Mouse (Mus musculus) hindbrain, embryonic 11.5 days (tissue): ENCODE results near the gene Pnmal1. TPM values are rescaled to one million over a fixed set of nuclear protein-coding genes. Genes with fewer than 3 reads are reported as not detected.
A peak's percentile ranks its signal among the peaks of the same experiment; 100 is the strongest.

Source experiments
- ATAC-seq: fragments of 200-750 bp; cut with Nextera tagmentation; 2 replicates; pipeline ENCODE4 v1.8.0; 2017; ENCODE audit warnings: mild to moderate bottlenecking, moderate TSS enrichment, moderate library complexity; ENCODE audit not compliant: low FRiP score
- DNase-seq: peaks from one replicate; pipeline ENCODE4 v3.0.0-alpha.2; 2015; ENCODE audit warnings: low spot score
- H3K27ac ChIP-seq: fragments of 300-500 bp; sonication (generic); 2 replicates; pipeline ENCODE4 v1.5.1; 2014; ENCODE audit warnings: mild to moderate bottlenecking, low read depth, low read length
- H3K27me3 ChIP-seq: fragments of 300-500 bp; sonication (generic); 2 replicates; pipeline ENCODE4 v1.6.1; 2014; ENCODE audit warnings: mild to moderate bottlenecking, low read length, moderate library complexity, mixed read lengths; ENCODE audit not compliant: control insufficient read depth, insufficient read depth
- H3K36me3 ChIP-seq: fragments of 300-500 bp; sonication (generic); 2 replicates; pipeline ENCODE4 v1.6.1; 2014; ENCODE audit warnings: mild to moderate bottlenecking, low read length, moderate library complexity, mixed read lengths; ENCODE audit not compliant: control insufficient read depth, insufficient read depth
- H3K4me1 ChIP-seq: fragments of 300-500 bp; sonication (generic); replicated peaks from 2 replicates; pipeline ENCODE4 v1.6.1; 2014; ENCODE audit warnings: low read length, mixed read lengths; ENCODE audit not compliant: control insufficient read depth, insufficient read depth
- H3K4me2 ChIP-seq: fragments of 300-500 bp; sonication (generic); replicated peaks from 2 replicates; pipeline ENCODE4 v1.6.1; 2014; ENCODE audit warnings: mild to moderate bottlenecking, low read depth, low read length
- H3K4me3 ChIP-seq: fragments of 300-500 bp; sonication (generic); 2 replicates; pipeline ENCODE4 v1.5.1; 2014; ENCODE audit warnings: low read depth, low read length
- H3K9ac ChIP-seq: fragments of 300-500 bp; sonication (generic); 2 replicates; pipeline ENCODE4 v1.6.1; 2014; ENCODE audit warnings: low read depth, low read length
- H3K9me3 ChIP-seq: fragments of 300-500 bp; sonication (generic); 2 replicates; pipeline ENCODE4 v1.6.1; 2016; ENCODE audit warnings: low read length; ENCODE audit not compliant: control insufficient read depth
- WGBS: fragments of 180-500 bp; shearing (Covaris S2); extraction: QIAGEN DNeasy Blood & Tissue Kit; methylation state at CpG from one replicate; pipeline ENCODE4 v1.1.7; 2014; 5-methylcytosine and 5-hydroxymethylcytosine counted together
- polyA plus RNA-seq: library from polyadenylated mRNA; unstranded; fragments of >200 nt; fragmentation: Nextera tagmentation; extraction: Ambion mirVana; gene quantifications from 2 replicates; pipeline ENCODE4 v1.2.1, GENCODE M21; 2014

Gene Pnmal1
- polyA plus RNA-seq, 1 experiment from 2014 or later = 17.6 TPM

- Histone ChIP-seq H3K4me1 (no peaks in the 10 kb centered on the region), H3K27ac (peak overlapping the region; percentile 65), H3K4me3 (no peak overlapping the region), H3K27me3 (no peaks in the 10 kb centered on the region), H3K9me3 (no peaks in the 10 kb centered on the region), H3K4me2 (no peak overlapping the region), H3K36me3 (no peaks in the 10 kb centered on the region), H3K9ac (no peak overlapping the region)
- WGBS = 56% methylated on average over 15 of the region's 15 CpGs
- peak; percentile 60 for DNase-seq
- no peak for ATAC-seq
Observed at GRCm38 (mm10) chr7:16956410-16957265, 2.8 kb upstream of the Pnmal1 start.

- Histone ChIP-seq H3K4me1 (no peaks in the 10 kb centered on the region), H3K36me3 (no peaks in the 10 kb centered on the region), H3K9ac (no peak overlapping the region), H3K4me2 (no peak overlapping the region), H3K27me3 (no peaks in the 10 kb centered on the region), H3K27ac (no peak overlapping the region), H3K4me3 (no peak overlapping the region), H3K9me3 (no peaks in the 10 kb centered on the region)
- DNase-seq (no peak), ATAC-seq (no peak)
- WGBS = 85% methylated on average over 5 of the region's 5 CpGs
Observed at GRCm38 (mm10) chr7:16961678-16962077, 2.2 kb downstream of the Pnmal1 start.

- H3K4me1 ChIP-seq = no peaks in the 10 kb centered on the region
- H3K9me3 ChIP-seq = no peaks in the 10 kb centered on the region
- WGBS = 87% methylated on average over 6 of the region's 6 CpGs
- DNase-seq (no peak), ATAC-seq (no peak)
- no peaks in the 10 kb centered on the region for H3K36me3 ChIP-seq
- no peak overlapping the region for H3K9ac ChIP-seq
- H3K4me3 ChIP-seq = no peak overlapping the region
- H3K27ac ChIP-seq = no peak overlapping the region
- no peaks in the 10 kb centered on the region for H3K27me3 ChIP-seq
- no peak overlapping the region for H3K4me2 ChIP-seq
Observed at GRCm38 (mm10) chr7:16968414-16968813, 8.9 kb downstream of the Pnmal1 start.

GRCm38 (mm10) chr7:16971160-16971559, 11.7 kb downstream of the Pnmal1 start:
- H3K36me3 ChIP-seq = no peaks in the 10 kb centered on the region
- ATAC-seq (no peak), DNase-seq (no peak)
- no peaks in the 10 kb centered on the region for H3K4me1 ChIP-seq
- no peak overlapping the region for H3K4me3 ChIP-seq
- no peak overlapping the region for H3K9ac ChIP-seq
- H3K27me3 ChIP-seq = no peaks in the 10 kb centered on the region
- WGBS = 86% methylated on average over 3 of the region's 3 CpGs
- no peaks in the 10 kb centered on the region for H3K9me3 ChIP-seq
- no peak overlapping the region for H3K4me2 ChIP-seq
- no peak overlapping the region for H3K27ac ChIP-seq

- ATAC-seq (no peak), DNase-seq (peak; percentile 19)
- no peaks in the 10 kb centered on the region for H3K9me3 ChIP-seq
- no peak overlapping the region for H3K27ac ChIP-seq
- no peak overlapping the region for H3K4me2 ChIP-seq
- no peak overlapping the region for H3K9ac ChIP-seq
- no peaks in the 10 kb centered on the region for H3K36me3 ChIP-seq
- 52% methylated on average over 6 of the region's 6 CpGs for WGBS
- no peak overlapping the region for H3K4me3 ChIP-seq
- no peaks in the 10 kb centered on the region for H3K4me1 ChIP-seq
- H3K27me3 ChIP-seq = no peaks in the 10 kb centered on the region
Observed at GRCm38 (mm10) chr7:16974018-16974417, 14.5 kb downstream of the Pnmal1 start.

- Histone ChIP-seq H3K4me1 (0 out of 2 replicates have a peak, but pooled peaks cover 3% of the 10 kb centered on the region), H3K4me2 (no peak overlapping the region), H3K36me3 (no peaks in the 10 kb centered on the region), H3K27me3 (no peaks in the 10 kb centered on the region), H3K4me3 (no peak overlapping the region), H3K9me3 (no peaks in the 10 kb centered on the region), H3K27ac (no peak overlapping the region), H3K9ac (no peak overlapping the region)
- ATAC-seq (no peak), DNase-seq (no peak)
- 59% methylated on average over 8 of the region's 8 CpGs for WGBS
Observed at GRCm38 (mm10) chr7:16976298-16976697, 16.8 kb downstream of the Pnmal1 start.

- Histone ChIP-seq H3K4me2 (no peak overlapping the region), H3K27ac (no peak overlapping the region), H3K9me3 (no peaks in the 10 kb centered on the region), H3K9ac (no peak overlapping the region), H3K4me1 (0 out of 2 replicates have a peak, but pooled peaks cover 3% of the 10 kb centered on the region), H3K4me3 (no peak overlapping the region), H3K27me3 (no peaks in the 10 kb centered on the region), H3K36me3 (no peaks in the 10 kb centered on the region)
- no peak for DNase-seq
- no peak for ATAC-seq
- 72% methylated on average over 6 of the region's 6 CpGs for WGBS
Observed at GRCm38 (mm10) chr7:16978173-16978572, 18.7 kb downstream of the Pnmal1 start.

GRCm38 (mm10) chr7:16978593-16978992, 19.1 kb downstream of the Pnmal1 start:
- no peak for ATAC-seq
- Histone ChIP-seq H3K27ac (no peak overlapping the region), H3K4me3 (no peak overlapping the region), H3K4me1 (0 out of 2 replicates have a peak, but pooled peaks cover 3% of the 10 kb centered on the region), H3K36me3 (no peaks in the 10 kb centered on the region), H3K9me3 (no peaks in the 10 kb centered on the region), H3K27me3 (no peaks in the 10 kb centered on the region), H3K9ac (no peak overlapping the region), H3K4me2 (no peak overlapping the region)
- WGBS = 90% methylated on average over 3 of the region's 3 CpGs
- DNase-seq = no peak

- ATAC-seq = peak; percentile 36
- H3K27me3 ChIP-seq = no peaks in the 10 kb centered on the region
- 13% methylated on average over 12 of the region's 12 CpGs for WGBS
- H3K4me1 ChIP-seq = 0 out of 2 replicates have a peak, but pooled peaks cover 3% of the 10 kb centered on the region
- H3K4me3 ChIP-seq = no peak overlapping the region
- H3K27ac ChIP-seq = peak overlapping the region; percentile 58; the same call in 1 of the 2 replicates
- peak overlapping the region; percentile 47 for H3K9ac ChIP-seq
- peak overlapping the region; percentile 30 for H3K4me2 ChIP-seq
- no peaks in the 10 kb centered on the region for H3K9me3 ChIP-seq
- DNase-seq = peak; percentile 61
- no peaks in the 10 kb centered on the region for H3K36me3 ChIP-seq
Observed at GRCm38 (mm10) chr7:16980348-16980747, 20.9 kb downstream of the Pnmal1 start.
